Comparison of ENCODE assay signal across 8 mouse cellular contexts in the genomic region with DNA sequence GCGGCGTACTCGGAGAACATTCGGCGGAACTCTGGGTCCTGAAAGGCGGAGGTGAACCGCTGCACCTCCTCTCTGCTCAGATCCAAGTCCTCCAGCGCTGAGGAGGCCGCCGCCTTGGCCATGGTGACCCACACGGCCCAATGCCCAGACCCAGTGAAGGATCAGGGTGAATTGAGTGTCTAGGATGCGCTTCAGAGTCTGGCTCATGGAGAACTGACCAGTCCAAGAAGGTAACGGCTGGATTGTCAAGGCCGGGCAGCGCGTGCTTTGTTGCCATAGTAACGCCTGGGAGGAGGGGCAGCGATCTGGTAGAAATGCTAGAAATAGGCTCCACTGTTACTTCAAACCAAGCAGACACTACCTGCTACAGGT. TPM values are rescaled to one million over a fixed set of nuclear protein-coding genes. Genes with fewer than 3 reads are reported as not detected.
A peak's percentile ranks its signal among the peaks of the same experiment; 100 is the strongest.
DNase-seq lines count a peak whose midpoint lies in the region; ATAC-seq and TF ChIP-seq lines count a peak whose summit lies in the region.

A gene (minus strand): TSS at position 266 of the 372 bp plus-strand sequence.

- TF ChIP-seq CTCF in thymus, adult 2 months (IDR thresholded peaks at IDR 0.05; ENCODE audit: borderline replicate concordance, control insufficient read depth, extremely low read depth, insufficient read depth, low read length, poor library complexity) = no peak

- intact Hi-C loops in gastrocnemius, postnatal 36 days (cut with DNase I) = no loop called here
- intact Hi-C loops in left cerebral cortex, postnatal 14 days (cut with DNase I) = loop anchor here (2.0 kb wide), 1 partner anchor 99 kb away; a partner anchor contains a TSS

- no peaks in the 10 kb centered on the region for H3K9me3 ChIP-seq in intestine, embryonic 15.5 days
- H3K9me3 ChIP-seq in megakaryocyte, embryonic 14.5 days = no peaks in the 10 kb centered on the region

- no peaks in the 10 kb centered on the region for H3K27me3 ChIP-seq in thymus, adult 2 months (ENCODE audit: control insufficient read depth, insufficient read depth, low read length)
- H3K27me3 ChIP-seq in intestine, embryonic 15.5 days (replicated peaks) = no peaks in the 10 kb centered on the region
- no peaks in the 10 kb centered on the region for H3K27me3 ChIP-seq in megakaryocyte, embryonic 14.5 days (replicated peaks)

- no peaks in the 10 kb centered on the region for H3K36me3 ChIP-seq in thymus, adult 2 months (ENCODE audit: control insufficient read depth, insufficient read depth, low read length)
- no peaks in the 10 kb centered on the region for H3K36me3 ChIP-seq in intestine, embryonic 15.5 days
- H3K36me3 ChIP-seq in megakaryocyte, embryonic 14.5 days (replicated peaks; ENCODE audit: low read length) = peaks cover 38% of the 10 kb centered on the region

- no peak for TF ChIP-seq POLR2A in thymus, adult 2 months (IDR thresholded peaks at IDR 0.05; ENCODE audit: control insufficient read depth, extremely low read depth, insufficient read depth, low read length, poor library complexity)

- peaks cover 3% of the 10 kb centered on the region; the same call in 1 of the 2 replicates for H3K4me1 ChIP-seq in thymus, adult 2 months (replicated peaks; ENCODE audit: control insufficient read depth, insufficient read depth, low read length)
- H3K4me1 ChIP-seq in intestine, embryonic 15.5 days (replicated peaks) = peaks cover 13% of the 10 kb centered on the region; the same call in 1 of the 2 replicates
- peaks cover 28% of the 10 kb centered on the region for H3K4me1 ChIP-seq in megakaryocyte, embryonic 14.5 days

- peak within 1 kb of the TSS; percentile 70 for H3K9ac ChIP-seq in intestine, embryonic 15.5 days

- H3K27ac ChIP-seq in thymus, adult 2 months (ENCODE audit: control insufficient read depth, insufficient read depth, low read length) = peak within 1 kb of the TSS; percentile 6; the same call in 1 of the 2 replicates
- H3K27ac ChIP-seq in intestine, embryonic 15.5 days = peak within 1 kb of the TSS; percentile 92

- peak within 1 kb of the TSS; percentile 99 for H3K4me3 ChIP-seq in thymus, adult 2 months (ENCODE audit: control insufficient read depth, insufficient read depth, low read length)
- H3K4me3 ChIP-seq in intestine, embryonic 15.5 days (replicated peaks) = peak within 1 kb of the TSS; percentile 69
- H3K4me3 ChIP-seq in megakaryocyte, embryonic 14.5 days (replicated peaks) = peak within 1 kb of the TSS; percentile 97

- 3% methylated on average over 18 of the region's 18 CpGs for WGBS in thymus, adult 2 months
- under 1% methylated on average over 18 of the region's 18 CpGs for WGBS in intestine, embryonic 15.5 days

- H3K4me2 ChIP-seq in intestine, embryonic 15.5 days (replicated peaks) = peak within 1 kb of the TSS; percentile 93

- no peak; the same call in 1 of the 2 replicates for ATAC-seq in intestine, embryonic 15.5 days

- DNase-seq in thymus, adult 2 months = no peak
- DNase-seq in thymus, postnatal 25 days = no peak
- peak; percentile 93 for DNase-seq in embryo, embryonic 10 days (ENCODE audit: low spot score)
- DNase-seq in gastrocnemius, postnatal 36 days = peak; percentile 15 to 40
- peak; percentile 66 to 75 for DNase-seq in left cerebral cortex, postnatal 14 days (ENCODE audit: low spot score in 2 of 2)
- peak; percentile 81 to 82 for DNase-seq in right cerebral cortex, postnatal 10 days (ENCODE audit: low spot score in 2 of 2)

RNA-seq across cellular contexts. Expression of the gene that starts here (rescaled TPM):
- 4.8 TPM in 2 replicates for polyA plus RNA-seq in thymus, adult 2 months (2012; rRNA removed)
- total RNA-seq in gastrocnemius, postnatal 36 days (2021) = under 1 TPM; 0.33 to 0.44 TPM
- polyA plus RNA-seq in intestine, embryonic 15.5 days (2015; fragmentation: Nextera tagmentation; extraction: Ambion mirVana) = 9.0 and 9.1 TPM in 2 replicates
- total RNA-seq in left cerebral cortex, postnatal 14 days (2021) = 1 to 10 TPM; 1.8 to 2.0 TPM
- polyA plus RNA-seq in megakaryocyte, embryonic 14.5 days (2012; ENCODE audit: insufficient read depth, low replicate concordance) = 0.65 and 2.6 TPM in 2 replicates

Comparison
In these comparisons a context has a peak if more than half of its experiments do, and no peak if none do; other contexts are left out.
1. Peak in DNase-seq in gastrocnemius, postnatal 36 days; RNA of the gene not detected or under 1 TPM.
2. DNase-seq: peak in embryo, embryonic 10 days (single experiment), left cerebral cortex, postnatal 14 days (2 of 2) and right cerebral cortex, postnatal 10 days (2 of 2); none in thymus, adult 2 months (single experiment) and thymus, postnatal 25 days (single experiment).
3. Peak in every context shown above with its lines, with median percentiles within 50 percentile points of each other: H3K4me3 ChIP-seq.